Mouse (Mus musculus): ENCODE results near the gene Arpp19.

Gene Arpp19

GRCm38 (mm10) chr9:75037451-75038356 lies at the start of gene Arpp19:
Gene Arpp19 (plus strand): TSS chr9:75037614.
- peak; percentile 56 for DNase-seq (ENCODE audit: low read depth)

GRCm38 (mm10) chr9:74988893-74989460 lies 48.4 kb upstream of the Arpp19 start:
- DNase-seq (ENCODE audit: low read depth): no peak

- DNase-seq (ENCODE audit: low read depth): no peak
Measured at GRCm38 (mm10) chr9:74989990-74990389, 47.4 kb upstream of the Arpp19 start.

- DNase-seq (ENCODE audit: low read depth): no peak
Measured at GRCm38 (mm10) chr9:74994611-74995257, 42.7 kb upstream of the Arpp19 start.

- no peak for DNase-seq (ENCODE audit: low read depth)
Measured at GRCm38 (mm10) chr9:74996349-74996748, 41.1 kb upstream of the Arpp19 start.

- DNase-seq (ENCODE audit: low read depth): no peak
Measured at GRCm38 (mm10) chr9:74997976-74998375, 39.4 kb upstream of the Arpp19 start.

- DNase-seq (ENCODE audit: low read depth): no peak
Measured at GRCm38 (mm10) chr9:75001006-75001405, 36.4 kb upstream of the Arpp19 start.

- DNase-seq (ENCODE audit: low read depth): no peak
Measured at GRCm38 (mm10) chr9:75001611-75002204, 35.7 kb upstream of the Arpp19 start.

- no peak for DNase-seq (ENCODE audit: low read depth)
Measured at GRCm38 (mm10) chr9:75002262-75002661, 35.2 kb upstream of the Arpp19 start.

- no peak for DNase-seq (ENCODE audit: low read depth)
Measured at GRCm38 (mm10) chr9:75004203-75004602, 33.2 kb upstream of the Arpp19 start.

- no peak for DNase-seq (ENCODE audit: low read depth)
Measured at GRCm38 (mm10) chr9:75016591-75016990, 20.8 kb upstream of the Arpp19 start.

- no peak for DNase-seq (ENCODE audit: low read depth)
Measured at GRCm38 (mm10) chr9:75019181-75019580, 18.2 kb upstream of the Arpp19 start.

- DNase-seq (ENCODE audit: low read depth): no peak
Measured at GRCm38 (mm10) chr9:75019592-75019991, 17.8 kb upstream of the Arpp19 start.

GRCm38 (mm10) chr9:75020561-75020960 lies 16.9 kb upstream of the Arpp19 start:
- no peak for DNase-seq (ENCODE audit: low read depth)

- no peak for DNase-seq (ENCODE audit: low read depth)
Measured at GRCm38 (mm10) chr9:75022546-75022945, 14.9 kb upstream of the Arpp19 start.

GRCm38 (mm10) chr9:75023150-75023894 lies 14.1 kb upstream of the Arpp19 start:
- DNase-seq (ENCODE audit: low read depth): no peak

GRCm38 (mm10) chr9:75024089-75024488 lies 13.3 kb upstream of the Arpp19 start:
- DNase-seq (ENCODE audit: low read depth): no peak

- DNase-seq (ENCODE audit: low read depth): no peak
Measured at GRCm38 (mm10) chr9:75025689-75026088, 11.7 kb upstream of the Arpp19 start.

GRCm38 (mm10) chr9:75032408-75032807 lies 5.0 kb upstream of the Arpp19 start:
- no peak for DNase-seq (ENCODE audit: low read depth)

- DNase-seq (ENCODE audit: low read depth): no peak
Measured at GRCm38 (mm10) chr9:75033141-75033540, 4.3 kb upstream of the Arpp19 start.

GRCm38 (mm10) chr9:75034691-75035090 lies 2.7 kb upstream of the Arpp19 start:
- DNase-seq (ENCODE audit: low read depth): no peak

GRCm38 (mm10) chr9:75035944-75036343 lies 1.5 kb upstream of the Arpp19 start:
- no peak for DNase-seq (ENCODE audit: low read depth)

All from c-Kit-positive CD71-positive TER-119-negative erythroid progenitor cells, embryonic 14.5 days (primary cell).